Mouse (Mus musculus) B cell, adult 2 months (primary cell): Measurements from ENCODE around the gene 4931409K22Rik.

Source experiments
- DNase-seq, 2 experiments: peaks; one replicate each; pipeline ENCODE4 v3.0.0; 2022

Gene 4931409K22Rik

DNA sequence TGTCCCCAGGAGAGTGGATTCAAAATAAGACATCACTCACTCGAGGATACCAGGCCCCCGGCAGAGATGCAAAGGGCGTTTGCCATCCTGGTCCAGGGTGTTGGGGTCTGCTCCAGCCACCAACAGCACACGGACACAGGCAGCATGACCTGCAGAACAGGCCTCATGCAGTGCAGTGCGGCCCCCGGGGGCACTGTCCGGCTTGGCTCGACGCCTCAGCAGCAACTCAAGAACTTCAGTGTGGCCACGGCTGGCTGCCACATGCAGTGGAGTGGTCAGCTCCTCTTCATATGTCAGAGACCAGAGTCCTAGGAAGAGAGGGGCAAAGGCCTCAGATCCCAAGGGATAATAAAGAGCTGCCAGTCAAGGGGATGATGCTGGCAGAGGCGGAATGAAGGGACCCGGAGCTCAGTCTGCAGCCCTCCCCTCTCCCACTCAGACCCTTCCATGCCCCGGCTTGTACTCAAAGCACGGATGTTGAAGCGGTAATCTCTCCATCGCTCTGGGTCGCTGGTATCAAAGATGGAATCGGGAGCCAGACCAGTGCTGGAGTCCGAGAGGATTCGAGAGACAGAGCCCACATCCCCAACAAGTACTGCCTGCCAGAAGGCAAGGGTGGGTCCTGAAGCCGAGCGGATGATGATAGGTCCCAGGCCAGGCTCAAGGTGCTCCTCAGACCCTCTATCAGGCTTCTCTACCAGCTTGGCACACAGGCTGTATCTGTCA lies 16.9 kb downstream of the 4931409K22Rik start:
- no peak for DNase-seq

GRCm38 (mm10) chr5:24537618-24538017 lies 19.0 kb downstream of the 4931409K22Rik start:
- no peak for DNase-seq

GRCm38 (mm10) chr5:24536511-24536910 lies 20.1 kb downstream of the 4931409K22Rik start:
- DNase-seq, result no peak

DNA sequence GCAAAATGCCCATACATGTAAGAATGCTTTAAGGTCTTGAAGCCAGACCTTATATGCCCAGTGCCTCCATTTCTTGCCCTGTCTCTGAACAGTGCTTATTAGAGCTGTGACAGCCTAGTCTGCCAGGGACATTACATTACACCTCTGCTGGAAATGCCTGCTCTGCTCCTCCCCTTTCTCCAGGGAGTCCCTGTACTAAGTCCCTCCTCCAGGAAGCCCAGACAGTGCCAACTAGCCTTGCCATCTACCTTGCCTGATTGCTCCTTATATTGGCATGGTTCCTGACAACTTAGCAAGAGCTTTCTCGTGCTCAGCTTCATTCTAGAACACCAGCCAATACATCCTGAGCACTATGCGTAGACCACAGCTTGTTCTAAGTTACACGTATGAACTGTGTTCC lies 20.9 kb downstream of the 4931409K22Rik start:
- DNase-seq, result no peak

GRCm38 (mm10) chr5:24534292-24534691 lies 22.3 kb downstream of the 4931409K22Rik start:
- no peak for DNase-seq

DNA sequence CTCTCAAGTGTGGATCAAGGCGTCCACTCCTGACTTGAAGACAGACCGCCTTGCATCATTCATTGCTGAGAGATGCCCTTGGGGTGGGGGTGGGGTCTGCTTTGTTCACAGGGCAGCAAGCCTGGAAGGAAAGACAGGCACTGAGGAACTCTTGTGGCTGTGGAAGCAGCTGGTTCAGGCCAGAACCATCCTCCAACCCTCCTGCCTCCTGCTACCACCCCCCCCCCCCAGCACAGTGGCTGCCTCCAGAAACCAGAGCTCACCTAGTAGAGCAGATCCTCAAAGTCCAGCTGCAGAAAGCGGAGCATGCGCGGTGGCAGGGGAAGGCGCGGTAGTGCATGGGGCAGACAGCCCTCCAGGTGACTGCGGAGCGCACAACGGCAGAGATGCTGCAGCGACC lies 23.2 kb downstream of the 4931409K22Rik start:
- DNase-seq, result no peak

DNA sequence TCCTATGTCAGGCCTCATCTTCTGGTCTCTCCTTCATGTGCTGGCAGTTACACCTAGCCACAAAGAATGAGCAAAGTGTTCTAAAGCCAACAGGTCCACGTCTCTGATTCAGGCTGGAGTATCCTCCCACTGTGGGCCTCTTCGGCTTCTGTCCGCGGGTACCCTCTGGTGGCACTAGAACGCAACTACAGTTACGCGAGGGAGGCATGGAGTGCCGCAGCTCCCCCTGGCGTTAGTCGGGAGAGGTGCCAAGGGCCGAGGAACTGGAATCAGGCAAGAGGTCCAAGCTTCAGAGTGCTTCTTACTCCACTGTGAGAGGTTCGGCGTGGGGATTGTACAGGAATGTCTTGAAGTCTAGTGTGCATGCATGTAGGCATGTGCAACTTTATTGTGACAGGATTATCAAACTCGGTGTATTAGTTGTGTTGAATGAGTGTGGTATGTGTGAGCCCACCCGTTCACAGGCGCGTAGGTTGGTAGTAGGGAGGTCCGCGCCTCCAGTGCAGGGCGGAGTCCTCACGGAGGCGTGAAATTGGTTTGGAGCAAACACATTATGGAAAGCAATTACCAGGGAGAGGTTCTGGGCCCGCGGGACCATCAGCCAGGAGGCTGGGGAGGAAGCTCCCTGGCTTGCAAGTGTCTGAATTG lies 26.4 kb downstream of the 4931409K22Rik start:
- DNase-seq, result peak; percentile 94

GRCm38 (mm10) chr5:24527780-24528179 lies 28.8 kb downstream of the 4931409K22Rik start:
- no peak for DNase-seq

DNA sequence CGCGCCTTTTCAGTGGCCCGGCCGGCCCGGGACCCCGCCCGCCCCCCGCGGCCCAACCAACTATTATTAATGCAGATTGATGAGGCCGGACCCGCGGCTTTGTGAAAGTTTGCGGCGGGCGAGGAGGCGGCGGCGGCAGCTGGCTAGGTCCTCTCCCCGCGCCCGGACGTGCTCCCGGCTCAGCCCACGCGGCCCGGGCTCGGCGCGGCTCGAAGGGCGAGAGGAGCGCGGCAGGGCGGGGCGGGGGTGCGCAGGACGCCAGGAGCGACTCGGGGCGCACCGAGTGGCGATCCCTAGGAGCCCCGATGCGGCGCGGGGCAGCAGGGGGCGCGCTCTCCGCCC lies 29.7 kb downstream of the 4931409K22Rik start, which contains the start of gene Gbx1:
TSS of gene Gbx1 (minus strand) at position 314 of the 342 bp plus-strand sequence.
- no peak for DNase-seq

DNA sequence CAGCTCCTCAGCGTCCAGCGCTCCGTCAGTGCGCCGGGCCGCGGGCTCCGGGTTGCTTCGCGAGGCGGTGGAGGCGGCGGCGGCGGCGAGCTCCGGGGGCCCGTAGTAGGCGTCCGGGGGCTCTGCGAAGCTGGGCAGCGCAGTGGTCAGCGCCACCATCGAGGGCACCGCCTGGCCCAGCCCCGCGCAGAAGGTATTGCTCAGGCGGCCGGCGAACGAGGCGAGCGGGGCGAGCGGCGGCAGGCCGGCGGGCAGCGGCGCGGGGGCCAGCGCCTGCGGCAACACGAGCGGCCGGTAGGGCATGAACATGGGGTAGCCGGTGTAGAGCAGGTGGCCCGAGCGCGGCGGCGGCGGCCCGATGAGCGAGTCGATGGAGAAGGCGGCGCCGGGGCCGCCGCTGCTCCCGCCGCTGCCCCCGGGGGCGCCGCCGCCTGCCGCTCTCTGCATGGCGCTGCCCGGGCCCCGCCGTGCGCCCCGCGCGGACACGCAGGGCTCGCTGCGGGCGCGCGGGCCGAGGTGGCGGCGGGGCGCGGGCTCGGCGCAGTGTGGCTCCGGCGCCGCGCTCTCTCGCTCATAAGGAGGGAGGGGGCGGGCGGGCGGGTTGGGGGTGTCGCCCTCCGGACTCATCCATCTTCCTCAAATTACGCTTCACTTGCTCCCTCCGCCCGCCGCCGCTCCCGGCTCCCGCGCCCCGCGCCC lies 30.3 kb downstream of the 4931409K22Rik start:
- no peak for DNase-seq

- DNase-seq, result no peak
Measured at GRCm38 (mm10) chr5:24525360-24526189, 31.0 kb downstream of the 4931409K22Rik start.

DNA sequence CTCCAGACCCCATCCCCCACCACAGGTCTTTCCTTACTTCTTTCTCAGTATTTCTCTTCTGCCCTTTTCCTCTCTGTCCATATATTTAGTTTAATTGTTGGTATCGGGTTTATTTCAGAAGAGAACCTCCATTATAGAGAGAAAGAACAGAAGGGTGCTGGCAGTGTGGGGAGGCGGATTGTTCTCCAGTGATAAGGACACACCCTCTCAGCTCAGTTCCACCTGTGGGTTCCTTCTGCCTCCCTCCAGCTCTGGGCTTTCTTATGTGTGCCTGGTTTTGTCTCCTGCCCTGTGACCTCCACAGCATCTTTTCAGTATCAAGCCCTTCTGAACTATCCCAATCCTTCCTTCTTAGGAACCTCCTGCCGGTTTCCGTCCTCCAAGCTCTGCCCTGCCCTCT lies 32.1 kb downstream of the 4931409K22Rik start:
- DNase-seq, result no peak

GRCm38 (mm10) chr5:24523806-24524205 lies 32.8 kb downstream of the 4931409K22Rik start:
- no peak for DNase-seq

DNA sequence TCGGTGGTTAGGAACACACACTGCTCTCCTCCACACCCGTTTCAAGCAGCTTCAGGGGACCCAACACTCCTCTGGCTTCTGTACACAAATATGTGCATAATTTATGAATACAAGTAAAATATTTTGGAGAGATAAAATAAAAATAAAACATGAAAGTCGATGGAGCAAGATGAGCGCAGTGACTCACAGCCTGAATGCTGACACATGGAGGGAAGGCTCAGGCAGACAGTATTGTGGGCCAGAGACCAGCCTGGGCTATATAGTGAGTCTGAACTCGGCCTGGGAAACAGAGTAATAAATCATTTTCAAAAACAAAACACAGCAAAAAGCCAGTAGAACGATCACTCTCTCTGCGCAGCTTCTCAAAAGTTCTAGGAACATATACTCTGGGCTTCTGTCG lies 35.2 kb downstream of the 4931409K22Rik start:
- no peak for DNase-seq

DNA sequence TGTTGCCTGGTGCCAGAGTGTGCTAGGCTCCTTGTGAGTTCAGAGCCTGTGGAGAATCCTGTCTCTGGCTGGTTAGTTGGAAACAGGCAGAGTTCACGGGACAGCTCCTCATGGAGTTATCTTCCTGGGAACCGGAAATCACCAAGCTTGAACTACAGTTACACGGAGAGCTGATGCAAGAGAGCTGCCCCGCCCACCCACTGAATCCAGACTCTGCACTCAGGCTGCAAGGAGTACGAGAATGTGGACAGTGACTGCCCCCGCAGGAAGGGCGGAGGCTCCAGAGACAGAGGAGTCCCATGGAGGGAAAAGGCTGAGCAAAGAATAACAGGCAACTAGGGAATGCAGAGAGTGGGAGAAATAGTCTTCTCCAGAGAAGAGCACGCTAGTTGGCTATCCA lies 44.3 kb downstream of the 4931409K22Rik start:
- DNase-seq, result no peak

DNA sequence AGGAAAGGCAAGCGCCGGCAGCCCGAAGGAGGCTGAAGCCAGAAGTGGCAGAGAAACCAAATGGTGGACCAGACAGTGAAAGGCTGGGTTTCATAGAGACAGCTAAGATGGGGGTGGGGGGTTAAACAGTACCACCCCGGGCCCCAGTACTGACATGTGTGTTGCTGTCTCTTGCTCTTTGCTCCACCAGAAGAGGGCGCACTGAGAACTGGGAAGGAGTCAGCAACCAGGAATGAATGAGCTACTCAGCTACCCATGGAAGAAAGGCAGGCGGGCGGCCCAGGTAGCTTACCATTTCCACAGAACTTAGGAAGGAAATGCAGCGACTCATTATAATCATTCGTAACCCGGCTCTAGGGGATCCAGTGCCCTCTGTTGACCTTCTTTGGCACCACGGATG lies 46.0 kb downstream of the 4931409K22Rik start:
- DNase-seq, result peak; percentile 37 to 44

DNA sequence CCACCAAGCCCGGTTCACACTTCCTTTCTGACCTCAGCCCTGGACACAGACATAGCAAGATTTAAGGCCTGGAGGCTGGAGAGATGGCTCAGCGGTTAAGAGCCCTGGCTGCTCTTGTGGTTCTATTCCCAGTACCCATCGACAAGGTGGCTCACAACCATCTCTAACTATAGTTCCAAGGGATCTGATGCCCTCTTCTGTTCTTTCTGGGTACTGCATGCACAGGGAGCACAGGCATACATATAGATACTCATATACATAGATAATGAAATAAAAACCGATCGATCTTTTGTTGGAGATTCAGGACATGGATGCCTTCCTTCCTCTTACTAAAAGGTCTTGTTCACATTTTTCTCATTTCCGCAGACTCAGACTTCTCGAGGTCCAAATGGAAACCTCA lies 48.2 kb downstream of the 4931409K22Rik start:
- DNase-seq, result no peak

DNA sequence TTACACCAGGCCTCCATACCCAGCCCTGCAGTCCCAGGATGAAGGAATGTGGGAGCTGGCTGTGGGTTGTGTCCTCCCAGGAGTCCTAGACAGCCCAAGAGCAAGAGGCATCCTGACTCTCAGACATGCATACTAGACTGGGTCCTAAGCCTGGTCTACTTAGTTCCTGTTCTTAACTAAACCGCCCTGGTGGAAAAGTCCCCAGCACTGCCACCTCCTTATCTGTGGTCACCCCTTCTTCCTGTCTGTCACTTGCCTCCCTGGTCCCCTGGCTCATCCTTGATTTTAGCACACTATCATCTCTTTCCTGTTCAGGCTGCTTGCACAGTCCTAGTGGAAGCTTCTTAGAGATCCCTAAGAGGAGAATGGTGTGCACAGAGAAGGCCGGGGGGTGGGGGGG lies 51.1 kb downstream of the 4931409K22Rik start:
- no peak for DNase-seq

DNA sequence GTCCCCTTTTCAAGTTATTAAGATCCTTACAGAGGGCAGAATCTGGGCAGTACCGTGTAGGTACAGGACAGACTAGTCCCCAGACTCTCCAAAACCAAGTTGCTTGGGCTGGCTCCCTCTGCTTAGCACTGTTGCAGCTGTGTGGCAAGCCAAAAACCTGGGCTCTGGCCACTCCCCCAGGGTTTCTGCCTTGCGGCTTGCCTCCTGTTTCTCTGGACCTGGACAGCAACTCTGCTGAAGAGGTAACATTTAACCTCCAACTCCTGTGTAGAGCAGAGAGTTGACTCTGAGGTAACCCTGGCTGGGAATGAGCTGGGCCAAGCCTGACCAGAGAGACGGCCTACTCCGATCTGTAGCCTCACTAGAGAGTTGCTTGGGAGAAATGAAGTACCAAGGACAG lies 53.8 kb downstream of the 4931409K22Rik start:
- no peak for DNase-seq

- no peak for DNase-seq
Measured at GRCm38 (mm10) chr5:24500851-24501250, 55.8 kb downstream of the 4931409K22Rik start.

GRCm38 (mm10) chr5:24499113-24499512 lies 57.5 kb downstream of the 4931409K22Rik start:
- no peak for DNase-seq

DNA sequence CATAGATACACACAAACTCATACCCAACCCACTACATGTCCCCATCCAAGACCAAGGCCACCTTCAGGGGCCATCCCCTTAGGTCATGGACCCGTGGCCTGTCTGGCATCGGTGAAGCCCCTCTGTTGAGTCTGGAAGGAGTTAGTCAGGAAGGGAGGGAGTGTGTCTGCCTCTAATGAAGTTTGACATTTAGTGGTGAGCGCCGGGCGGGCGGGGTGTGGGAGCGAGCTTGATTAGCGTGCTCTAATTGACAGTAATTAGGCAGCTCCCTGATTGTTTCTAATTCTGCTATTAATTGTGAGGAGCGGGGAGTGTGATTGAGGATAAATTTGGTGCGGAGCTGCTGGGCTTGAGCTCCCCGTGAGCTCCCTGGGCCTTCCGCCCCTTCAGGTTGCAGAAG lies 59.1 kb downstream of the 4931409K22Rik start:
- DNase-seq, result no peak

- DNase-seq, result no peak
Measured at GRCm38 (mm10) chr5:24496756-24497155, 59.9 kb downstream of the 4931409K22Rik start.
